Mouse (Mus musculus) ES-Bruce4 (cell line): ENCODE results near the gene Spns2.

Source experiments
- CTCF ChIP-seq: IDR thresholded peaks from one replicate; pipeline ENCODE4 v1.8.1; 2011; ENCODE audit warnings: low read depth, low read length
- POLR2A ChIP-seq: IDR thresholded peaks from one replicate; pipeline ENCODE4 v1.8.1; 2011; ENCODE audit warnings: low read length; ENCODE audit not compliant: insufficient read depth

GRCm38 (mm10) chr11:72461500-72461981 lies 28.2 kb downstream of the Spns2 start:
- TF ChIP-seq CTCF = no peak
- TF ChIP-seq POLR2A = no peak
